Mouse (Mus musculus): ENCODE data around the gene Cog2. TPM values are rescaled to one million over a fixed set of nuclear protein-coding genes. Genes with fewer than 3 reads are reported as not detected.

The Cog2 gene
- polyA plus RNA-seq, 1 experiment from 2014 or later: 41.4 TPM

DNA sequence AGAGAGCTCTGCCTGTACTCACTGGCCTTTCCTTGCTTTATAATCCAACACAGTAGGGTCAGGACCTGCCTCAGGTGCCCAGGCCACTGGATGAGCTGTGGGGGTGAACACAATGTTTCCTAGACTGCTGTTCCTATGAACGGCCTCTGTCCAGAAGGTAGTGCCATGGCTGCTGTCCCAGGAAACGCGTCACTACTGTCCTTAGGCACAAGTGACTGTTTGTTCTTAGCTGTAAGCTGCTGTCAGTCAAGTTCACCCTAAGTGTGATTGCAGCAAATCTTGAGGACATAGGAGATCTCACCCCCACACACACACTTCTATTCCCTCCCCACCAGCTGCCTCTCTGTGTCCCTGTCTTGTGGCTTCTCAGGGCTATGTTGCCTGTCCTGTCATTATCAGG, 47.0 kb downstream of the Cog2 start:
- Histone ChIP-seq H3K4me2 (ENCODE audit: low read depth, low read length, severe bottlenecking) (no peak overlapping the region), H3K27me3 (ENCODE audit: control insufficient read depth, insufficient read depth, low read length) (no peaks in the 10 kb centered on the region), H3K9ac (ENCODE audit: low read length) (no peak overlapping the region), H3K36me3 (ENCODE audit: control insufficient read depth, insufficient read depth, low read length) (no peaks in the 10 kb centered on the region), H3K9me3 (ENCODE audit: control insufficient read depth, low read length) (no peaks in the 10 kb centered on the region), H3K4me3 (ENCODE audit: low read depth, low read length) (no peak overlapping the region), H3K27ac (ENCODE audit: low read depth, low read length) (no peak overlapping the region), H3K4me1 (replicated peaks; ENCODE audit: control insufficient read depth, insufficient read depth, low read length) (no peaks in the 10 kb centered on the region)
- 91% methylated on average over 3 of the region's 3 CpGs for WGBS
- DNase-seq (ENCODE audit: low spot score) (no peak), ATAC-seq (replicated peaks; ENCODE audit: low FRiP score) (no peak)

DNA sequence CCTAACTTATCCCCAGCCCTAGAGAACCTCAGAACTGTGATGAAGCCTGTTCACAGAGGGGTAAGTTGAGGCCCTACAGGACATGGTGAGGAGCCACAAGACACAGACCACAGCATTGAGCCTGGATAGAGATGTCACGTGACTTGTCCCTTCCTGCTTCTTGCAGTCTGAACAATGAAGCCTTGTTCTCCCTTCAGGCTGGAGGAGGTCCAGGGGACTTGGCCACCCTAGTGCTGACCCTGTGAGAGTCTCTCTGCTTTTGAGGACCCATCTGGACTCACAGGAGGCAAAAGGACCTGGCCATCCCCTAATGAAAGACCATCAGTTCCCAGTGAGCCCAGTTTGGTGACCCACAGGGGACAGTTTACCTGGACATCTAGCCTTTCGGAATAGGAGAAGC, 48.5 kb downstream of the Cog2 start:
- no peak overlapping the region for H3K27ac ChIP-seq (ENCODE audit: low read depth, low read length)
- no peak for ATAC-seq (replicated peaks; ENCODE audit: low FRiP score)

GRCm38 (mm10) chr8:124569593-124569992, 49.0 kb downstream of the Cog2 start, which contains the start of gene Agt:
Gene Agt (minus strand): TSS chr8:124569706.
- WGBS: 78% methylated on average over 2 of the region's 2 CpGs
- Histone ChIP-seq H3K4me1 (replicated peaks; ENCODE audit: control insufficient read depth, insufficient read depth, low read length) (no peaks in the 10 kb centered on the region), H3K4me3 (ENCODE audit: low read depth, low read length) (no peak within 1 kb of the TSS), H3K36me3 (ENCODE audit: control insufficient read depth, insufficient read depth, low read length) (no peaks in the 10 kb centered on the region), H3K9me3 (ENCODE audit: control insufficient read depth, low read length) (no peaks in the 10 kb centered on the region), H3K9ac (ENCODE audit: low read length) (no peak within 1 kb of the TSS), H3K27ac (ENCODE audit: low read depth, low read length) (no peak within 1 kb of the TSS), H3K4me2 (ENCODE audit: low read depth, low read length, severe bottlenecking) (no peak within 1 kb of the TSS), H3K27me3 (ENCODE audit: control insufficient read depth, insufficient read depth, low read length) (no peaks in the 10 kb centered on the region)
- DNase-seq (ENCODE audit: low spot score) (no peak), ATAC-seq (replicated peaks; ENCODE audit: low FRiP score) (no peak)

More for the DNA sequence above, 48.5 kb downstream of the Cog2 start:
- 73% methylated on average over 2 of the region's 2 CpGs for WGBS
- Histone ChIP-seq H3K9me3 (ENCODE audit: control insufficient read depth, low read length) (no peaks in the 10 kb centered on the region), H3K36me3 (ENCODE audit: control insufficient read depth, insufficient read depth, low read length) (no peaks in the 10 kb centered on the region), H3K4me1 (replicated peaks; ENCODE audit: control insufficient read depth, insufficient read depth, low read length) (no peaks in the 10 kb centered on the region), H3K9ac (ENCODE audit: low read length) (no peak overlapping the region), H3K27me3 (ENCODE audit: control insufficient read depth, insufficient read depth, low read length) (no peaks in the 10 kb centered on the region), H3K4me3 (ENCODE audit: low read depth, low read length) (no peak overlapping the region), H3K4me2 (ENCODE audit: low read depth, low read length, severe bottlenecking) (no peak overlapping the region)
- DNase-seq (ENCODE audit: low spot score): no peak

DNA sequence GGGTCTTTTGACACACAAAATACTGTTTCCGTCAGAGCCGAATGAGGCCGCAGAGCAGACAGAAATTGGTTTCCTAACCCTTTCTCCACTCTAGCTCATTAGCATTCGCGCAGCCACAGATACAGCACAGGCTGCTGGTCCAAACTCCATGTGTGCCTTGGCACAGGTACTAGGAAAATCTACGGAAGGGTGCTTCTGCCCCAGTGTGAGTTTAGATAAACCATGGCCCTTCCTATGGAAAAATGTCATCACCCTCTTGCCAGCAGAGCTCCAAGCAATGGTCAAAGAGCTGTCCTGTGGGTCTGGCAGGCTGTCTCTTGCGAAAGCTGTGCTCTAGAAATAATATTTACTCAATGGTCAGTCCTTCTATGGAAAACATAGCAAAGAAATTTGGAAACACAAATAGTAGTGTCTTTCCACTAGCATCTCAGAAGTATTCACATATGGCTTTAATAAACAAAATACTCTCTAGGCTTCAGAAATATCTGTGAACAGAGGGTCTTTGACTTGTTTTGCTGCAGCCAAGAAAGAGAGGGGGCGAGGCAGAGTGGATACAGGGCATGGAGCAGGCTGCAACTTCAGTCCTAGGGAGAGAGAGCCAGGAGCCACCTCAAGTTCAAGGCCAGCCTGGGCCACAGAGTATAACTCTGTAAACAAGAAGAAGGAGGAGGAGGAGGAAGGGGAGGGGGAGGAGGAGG, 51.3 kb downstream of the Cog2 start:
- WGBS: 75% methylated on average over 8 of the region's 8 CpGs
- ATAC-seq (replicated peaks; ENCODE audit: low FRiP score): no peak
- no peak overlapping the region for H3K4me3 ChIP-seq (ENCODE audit: low read depth, low read length)

GRCm38 (mm10) chr8:124572430-124572775, 51.8 kb downstream of the Cog2 start:
- no peaks in the 10 kb centered on the region for H3K36me3 ChIP-seq (ENCODE audit: control insufficient read depth, insufficient read depth, low read length)
- H3K27me3 ChIP-seq (ENCODE audit: control insufficient read depth, insufficient read depth, low read length): no peaks in the 10 kb centered on the region
- no peaks in the 10 kb centered on the region for H3K9me3 ChIP-seq (ENCODE audit: control insufficient read depth, low read length)
- H3K9ac ChIP-seq (ENCODE audit: low read length): no peak overlapping the region
- H3K4me3 ChIP-seq (ENCODE audit: low read depth, low read length): no peak overlapping the region
- H3K4me1 ChIP-seq (replicated peaks; ENCODE audit: control insufficient read depth, insufficient read depth, low read length): no peaks in the 10 kb centered on the region
- DNase-seq (ENCODE audit: low spot score) (no peak), ATAC-seq (replicated peaks; ENCODE audit: low FRiP score) (no peak)
- no peak overlapping the region for H3K27ac ChIP-seq (ENCODE audit: low read depth, low read length)
- H3K4me2 ChIP-seq (ENCODE audit: low read depth, low read length, severe bottlenecking): no peak overlapping the region

More for the DNA sequence above, 51.3 kb downstream of the Cog2 start:
- Histone ChIP-seq H3K9ac (ENCODE audit: low read length) (no peak overlapping the region), H3K27ac (ENCODE audit: low read depth, low read length) (no peak overlapping the region), H3K27me3 (ENCODE audit: control insufficient read depth, insufficient read depth, low read length) (no peaks in the 10 kb centered on the region), H3K36me3 (ENCODE audit: control insufficient read depth, insufficient read depth, low read length) (no peaks in the 10 kb centered on the region), H3K4me2 (ENCODE audit: low read depth, low read length, severe bottlenecking) (no peak overlapping the region), H3K4me1 (replicated peaks; ENCODE audit: control insufficient read depth, insufficient read depth, low read length) (no peaks in the 10 kb centered on the region), H3K9me3 (ENCODE audit: control insufficient read depth, low read length) (no peaks in the 10 kb centered on the region)
- DNase-seq (ENCODE audit: low spot score): no peak

DNA sequence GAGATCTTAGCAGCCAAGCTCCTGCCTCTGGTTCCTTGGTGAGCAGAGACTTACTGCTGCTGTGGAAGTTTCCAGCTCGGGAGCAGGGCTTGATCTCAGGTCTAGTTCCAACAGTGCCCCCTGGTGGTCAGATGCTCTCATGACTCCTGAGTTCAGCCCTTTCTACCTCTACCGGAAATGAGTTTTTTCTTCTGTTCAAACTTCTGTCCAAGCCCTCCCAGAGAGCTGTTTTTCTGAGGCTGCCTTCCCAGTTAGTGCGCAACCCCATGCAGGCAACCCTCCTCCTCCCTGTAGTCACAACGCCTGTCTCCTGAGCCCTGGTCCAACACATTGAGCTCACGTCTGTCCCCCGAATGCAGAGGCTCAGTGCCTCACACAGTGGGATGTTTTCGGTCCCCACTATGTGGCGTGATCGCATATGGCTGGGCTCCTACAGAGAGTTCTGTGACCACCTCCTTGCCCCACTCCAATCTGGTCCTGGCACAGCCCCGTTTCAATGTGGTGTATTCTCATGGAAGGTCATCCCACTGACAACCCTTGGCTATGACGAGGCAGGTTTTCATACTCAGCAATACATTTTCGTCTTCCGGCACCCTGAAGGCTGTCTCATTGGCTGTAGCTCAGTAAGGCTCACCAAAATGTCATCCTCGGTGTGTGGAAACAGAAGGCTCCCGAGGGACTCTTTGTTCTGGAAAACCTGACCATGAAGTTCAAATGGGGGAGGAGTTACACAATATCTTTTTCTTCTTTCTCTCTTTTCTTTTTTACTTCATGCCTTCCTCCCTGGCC, 53.2 kb downstream of the Cog2 start:
- DNase-seq (ENCODE audit: low spot score) (peak; percentile 93), ATAC-seq (replicated peaks; ENCODE audit: low FRiP score) (peak; percentile 33; the same call in 1 of the 2 replicates)
- H3K4me1 ChIP-seq (replicated peaks; ENCODE audit: control insufficient read depth, insufficient read depth, low read length): no peaks in the 10 kb centered on the region
- no peak overlapping the region for H3K9ac ChIP-seq (ENCODE audit: low read length)
- no peak overlapping the region for H3K4me2 ChIP-seq (ENCODE audit: low read depth, low read length, severe bottlenecking)
- WGBS: 63% methylated on average over 15 of the region's 15 CpGs
- no peaks in the 10 kb centered on the region for H3K36me3 ChIP-seq (ENCODE audit: control insufficient read depth, insufficient read depth, low read length)
- no peaks in the 10 kb centered on the region for H3K27me3 ChIP-seq (ENCODE audit: control insufficient read depth, insufficient read depth, low read length)
- no peak overlapping the region for H3K4me3 ChIP-seq (ENCODE audit: low read depth, low read length)
- H3K27ac ChIP-seq (ENCODE audit: low read depth, low read length): no peak overlapping the region
- H3K9me3 ChIP-seq (ENCODE audit: control insufficient read depth, low read length): no peaks in the 10 kb centered on the region

DNA sequence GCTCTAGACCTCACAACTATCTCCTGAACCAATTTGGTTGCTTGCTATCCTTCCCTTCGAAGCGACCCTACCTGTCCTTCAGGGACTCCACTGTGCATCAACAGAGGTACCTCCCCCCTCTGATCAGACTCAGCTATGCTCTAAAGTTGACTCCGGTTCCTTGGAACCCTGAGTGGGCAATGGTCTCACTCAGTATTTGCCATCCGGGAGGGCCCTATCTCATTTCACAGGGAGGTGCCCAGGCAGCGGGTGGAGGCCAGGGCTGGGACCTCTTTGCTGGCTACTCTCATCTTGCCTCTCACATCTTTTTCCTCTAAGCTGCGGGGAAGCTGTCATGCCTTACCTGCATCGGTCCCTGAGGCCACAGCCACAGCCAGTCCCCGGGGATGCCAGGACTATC, 55.2 kb downstream of the Cog2 start, which contains the start of gene Capn9:
Gene Capn9, plus strand, starts transcription at position 301 of the 400 bp plus-strand sequence.
- Histone ChIP-seq H3K4me1 (replicated peaks; ENCODE audit: control insufficient read depth, insufficient read depth, low read length) (no peaks in the 10 kb centered on the region), H3K9me3 (ENCODE audit: control insufficient read depth, low read length) (no peaks in the 10 kb centered on the region), H3K9ac (ENCODE audit: low read length) (no peak within 1 kb of the TSS), H3K4me3 (ENCODE audit: low read depth, low read length) (no peak within 1 kb of the TSS), H3K27ac (ENCODE audit: low read depth, low read length) (no peak within 1 kb of the TSS), H3K36me3 (ENCODE audit: control insufficient read depth, insufficient read depth, low read length) (no peaks in the 10 kb centered on the region), H3K27me3 (ENCODE audit: control insufficient read depth, insufficient read depth, low read length) (no peaks in the 10 kb centered on the region), H3K4me2 (ENCODE audit: low read depth, low read length, severe bottlenecking) (no peak within 1 kb of the TSS)
- no peak for DNase-seq (ENCODE audit: low spot score)
- ATAC-seq (replicated peaks; ENCODE audit: low FRiP score): no peak
- WGBS: 91% methylated on average over 8 of the region's 8 CpGs

DNA sequence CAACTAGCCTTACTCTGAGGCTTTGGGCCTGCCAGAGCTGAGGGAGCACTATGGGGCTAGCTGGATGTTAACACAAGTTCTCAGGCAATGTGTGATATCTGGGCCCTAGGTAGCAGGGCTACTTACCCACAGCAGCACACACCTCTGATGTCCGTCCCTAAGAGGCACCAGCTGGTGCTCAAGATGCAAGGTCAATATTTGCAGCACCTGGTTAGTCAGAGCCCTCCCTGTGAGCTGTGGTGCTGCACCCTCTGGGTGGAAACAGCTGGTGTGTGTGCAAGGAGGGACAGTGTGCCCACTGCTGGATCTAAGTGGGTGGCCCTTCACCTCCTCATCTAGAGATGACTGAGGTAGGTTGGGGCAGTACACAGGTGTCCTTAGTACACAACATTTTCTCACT, 56.2 kb downstream of the Cog2 start:
- DNase-seq (ENCODE audit: low spot score) (no peak), ATAC-seq (replicated peaks; ENCODE audit: low FRiP score) (no peak)
- H3K27me3 ChIP-seq (ENCODE audit: control insufficient read depth, insufficient read depth, low read length): no peaks in the 10 kb centered on the region
- no peaks in the 10 kb centered on the region for H3K36me3 ChIP-seq (ENCODE audit: control insufficient read depth, insufficient read depth, low read length)
- H3K9ac ChIP-seq (ENCODE audit: low read length): no peak overlapping the region
- no peak overlapping the region for H3K4me3 ChIP-seq (ENCODE audit: low read depth, low read length)
- H3K27ac ChIP-seq (ENCODE audit: low read depth, low read length): no peak overlapping the region
- H3K4me1 ChIP-seq (replicated peaks; ENCODE audit: control insufficient read depth, insufficient read depth, low read length): no peaks in the 10 kb centered on the region
- no peaks in the 10 kb centered on the region for H3K9me3 ChIP-seq (ENCODE audit: control insufficient read depth, low read length)
- WGBS: 88% methylated on average over 1 of the region's 1 CpGs
- no peak overlapping the region for H3K4me2 ChIP-seq (ENCODE audit: low read depth, low read length, severe bottlenecking)

Measured in forebrain, embryonic 11.5 days (tissue).